Mouse (Mus musculus): ENCODE results near the gene Ddx23.

Ddx23 gene

GRCm38 (mm10) chr15:98674994-98675545 is 12.4 kb upstream of the Ddx23 start:
- no peak for DNase-seq (ENCODE audit: low read depth, low spot score)

GRCm38 (mm10) chr15:98674284-98674993 is 11.7 kb upstream of the Ddx23 start:
- no peak for DNase-seq (ENCODE audit: low read depth, low spot score)

GRCm38 (mm10) chr15:98673732-98674131 is 11.0 kb upstream of the Ddx23 start:
- DNase-seq (ENCODE audit: low read depth, low spot score): no peak

GRCm38 (mm10) chr15:98672592-98672991 is 9.9 kb upstream of the Ddx23 start:
- DNase-seq (ENCODE audit: low read depth, low spot score): no peak

GRCm38 (mm10) chr15:98664042-98664907 is 1.6 kb upstream of the Ddx23 start:
- no peak for DNase-seq (ENCODE audit: low read depth, low spot score)

GRCm38 (mm10) chr15:98662198-98662566 is 512 bp downstream of the Ddx23 start:
- peak; percentile 46 for DNase-seq (ENCODE audit: low read depth, low spot score)

- no peak for DNase-seq (ENCODE audit: low read depth, low spot score)
These were observed 5.5 kb downstream of the Ddx23 start for GRCm38 (mm10) chr15:98656982-98657751.

GRCm38 (mm10) chr15:98652174-98652573 is 10.5 kb downstream of the Ddx23 start:
- no peak for DNase-seq (ENCODE audit: low read depth, low spot score)

- no peak for DNase-seq (ENCODE audit: low read depth, low spot score)
These were observed 11.3 kb downstream of the Ddx23 start for GRCm38 (mm10) chr15:98651431-98651830.

GRCm38 (mm10) chr15:98648071-98648470 is 14.6 kb downstream of the Ddx23 start:
- DNase-seq (ENCODE audit: low read depth, low spot score): no peak

GRCm38 (mm10) chr15:98647308-98647707 is 15.4 kb downstream of the Ddx23 start:
- no peak for DNase-seq (ENCODE audit: low read depth, low spot score)

GRCm38 (mm10) chr15:98646737-98647136 is 16.0 kb downstream of the Ddx23 start:
- no peak for DNase-seq (ENCODE audit: low read depth, low spot score)

- no peak for DNase-seq (ENCODE audit: low read depth, low spot score)
These were observed 17.4 kb downstream of the Ddx23 start for GRCm38 (mm10) chr15:98645057-98646026.

- DNase-seq (ENCODE audit: low read depth, low spot score): no peak
These were observed 18.3 kb downstream of the Ddx23 start for GRCm38 (mm10) chr15:98644406-98644805.

GRCm38 (mm10) chr15:98640157-98640556 is 22.5 kb downstream of the Ddx23 start:
- no peak for DNase-seq (ENCODE audit: low read depth, low spot score)

GRCm38 (mm10) chr15:98637155-98637554 is 25.5 kb downstream of the Ddx23 start:
- DNase-seq (ENCODE audit: low read depth, low spot score): no peak

GRCm38 (mm10) chr15:98636517-98636916 is 26.2 kb downstream of the Ddx23 start:
- no peak for DNase-seq (ENCODE audit: low read depth, low spot score)

- DNase-seq (ENCODE audit: low read depth, low spot score): no peak
These were observed 27.3 kb downstream of the Ddx23 start for GRCm38 (mm10) chr15:98635291-98635841.

GRCm38 (mm10) chr15:98634541-98635081 is 28.1 kb downstream of the Ddx23 start:
- DNase-seq (ENCODE audit: low read depth, low spot score): no peak
